Mouse (Mus musculus) hindbrain, embryonic 14.5 days (tissue): ENCODE results near the gene Cdc6. TPM values are rescaled to one million over a fixed set of nuclear protein-coding genes. Genes with fewer than 3 reads are reported as not detected.

Experiments used
- ATAC-seq: fragments of 200-750 bp; cut with Nextera tagmentation; 2 replicates; pipeline ENCODE4 v1.8.0; 2017; ENCODE audit warnings: moderate number of reproducible peaks, mild to moderate bottlenecking, moderate TSS enrichment, moderate library complexity; ENCODE audit not compliant: low FRiP score
- DNase-seq: peaks from one replicate; pipeline ENCODE4 v3.0.0-alpha.2; 2015; ENCODE audit warnings: low spot score
- H3K27ac ChIP-seq: fragments of 300-500 bp; sonication (generic); 2 replicates; pipeline ENCODE4 v1.5.1; 2014; ENCODE audit warnings: mild to moderate bottlenecking, moderate library complexity
- H3K27me3 ChIP-seq: fragments of 300-500 bp; sonication (generic); 2 replicates; pipeline ENCODE4 v1.6.1; 2014; ENCODE audit warnings: mild to moderate bottlenecking, low read length, mixed read lengths; ENCODE audit not compliant: control insufficient read depth, insufficient read depth
- H3K36me3 ChIP-seq: fragments of 300-500 bp; sonication (generic); replicated peaks from 2 replicates; pipeline ENCODE4 v1.6.1; 2014; ENCODE audit not compliant: control insufficient read depth, insufficient read depth
- H3K4me1 ChIP-seq: fragments of 300-500 bp; sonication (generic); replicated peaks from 2 replicates; pipeline ENCODE4 v1.6.1; 2014; ENCODE audit warnings: antibody characterized with exemption, low read length, mixed read lengths; ENCODE audit not compliant: control insufficient read depth, insufficient read depth
- H3K4me2 ChIP-seq: fragments of 300-500 bp; sonication (generic); replicated peaks from 2 replicates; pipeline ENCODE4 v1.6.1; 2014; ENCODE audit warnings: mild to moderate bottlenecking, moderate library complexity
- H3K4me3 ChIP-seq: fragments of 300-500 bp; sonication (generic); replicated peaks from 2 replicates; pipeline ENCODE4 v1.5.1; 2014; ENCODE audit warnings: mild to moderate bottlenecking, low read length
- H3K9ac ChIP-seq: fragments of 300-500 bp; sonication (generic); 2 replicates; pipeline ENCODE4 v1.6.1; 2014
- H3K9me3 ChIP-seq: fragments of 300-500 bp; sonication (generic); 2 replicates; pipeline ENCODE4 v1.6.1; 2016; ENCODE audit warnings: low read length; ENCODE audit not compliant: control insufficient read depth
- WGBS: fragments of 180-500 bp; shearing (Covaris S2); extraction: QIAGEN DNeasy Blood & Tissue Kit; methylation state at CpG from one replicate; pipeline ENCODE4 v1.1.7; 2014; 5-methylcytosine and 5-hydroxymethylcytosine counted together
- polyA plus RNA-seq: library from polyadenylated mRNA; unstranded; fragments of >200 nt; fragmentation: Nextera tagmentation; extraction: Ambion mirVana; gene quantifications from 2 replicates; pipeline ENCODE4 v1.2.1, GENCODE M21; 2014

The Cdc6 gene
- polyA plus RNA-seq, 1 experiment from 2014 or later, result 4.3 TPM

DNA sequence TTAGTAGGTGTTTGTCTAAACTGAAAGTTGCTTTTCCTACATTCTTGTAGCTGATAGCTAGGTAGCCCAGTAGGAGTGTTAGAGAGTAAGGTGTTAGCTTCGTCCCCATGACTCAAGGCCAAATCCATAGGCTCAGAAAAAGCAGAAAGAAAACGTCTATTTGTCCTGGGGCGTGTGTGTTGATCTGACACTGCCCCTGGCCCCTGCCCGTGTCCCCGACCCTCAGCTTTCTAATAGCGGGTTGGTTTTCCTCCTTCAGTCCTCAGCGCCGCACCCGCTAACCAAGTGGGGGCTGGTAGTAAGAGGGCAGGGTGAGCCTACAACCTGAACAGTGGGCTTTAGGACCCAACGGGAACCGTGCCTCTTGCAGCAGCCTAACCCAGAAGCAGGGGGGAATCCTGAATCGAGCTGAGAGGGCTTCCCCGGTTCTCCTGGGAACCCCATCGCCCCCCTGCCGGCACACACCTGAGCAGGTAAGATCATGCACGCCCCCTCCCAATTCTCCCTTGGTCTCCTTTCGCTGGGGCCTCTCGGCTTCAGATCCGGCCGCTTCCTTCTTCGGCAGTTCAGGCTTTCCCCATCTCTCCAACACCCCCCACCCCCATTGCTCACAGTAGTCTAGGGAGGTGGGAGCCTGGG is 20.0 kb downstream of the Cdc6 start, which contains the start of gene Rara:
Gene Rara (plus strand): TSS at position 381 of the 639 bp plus-strand sequence.
- no peak for ATAC-seq
- Histone ChIP-seq H3K4me2 (peak within 1 kb of the TSS; percentile 64), H3K27me3 (no peaks in the 10 kb centered on the region), H3K4me1 (peaks cover 87% of the 10 kb centered on the region), H3K36me3 (no peaks in the 10 kb centered on the region), H3K4me3 (peak within 1 kb of the TSS; percentile 63), H3K9ac (peak within 1 kb of the TSS; percentile 86), H3K27ac (no peak within 1 kb of the TSS), H3K9me3 (no peaks in the 10 kb centered on the region)
- DNase-seq, result no peak
- WGBS, result 7% methylated on average over 20 of the region's 21 CpGs

DNA sequence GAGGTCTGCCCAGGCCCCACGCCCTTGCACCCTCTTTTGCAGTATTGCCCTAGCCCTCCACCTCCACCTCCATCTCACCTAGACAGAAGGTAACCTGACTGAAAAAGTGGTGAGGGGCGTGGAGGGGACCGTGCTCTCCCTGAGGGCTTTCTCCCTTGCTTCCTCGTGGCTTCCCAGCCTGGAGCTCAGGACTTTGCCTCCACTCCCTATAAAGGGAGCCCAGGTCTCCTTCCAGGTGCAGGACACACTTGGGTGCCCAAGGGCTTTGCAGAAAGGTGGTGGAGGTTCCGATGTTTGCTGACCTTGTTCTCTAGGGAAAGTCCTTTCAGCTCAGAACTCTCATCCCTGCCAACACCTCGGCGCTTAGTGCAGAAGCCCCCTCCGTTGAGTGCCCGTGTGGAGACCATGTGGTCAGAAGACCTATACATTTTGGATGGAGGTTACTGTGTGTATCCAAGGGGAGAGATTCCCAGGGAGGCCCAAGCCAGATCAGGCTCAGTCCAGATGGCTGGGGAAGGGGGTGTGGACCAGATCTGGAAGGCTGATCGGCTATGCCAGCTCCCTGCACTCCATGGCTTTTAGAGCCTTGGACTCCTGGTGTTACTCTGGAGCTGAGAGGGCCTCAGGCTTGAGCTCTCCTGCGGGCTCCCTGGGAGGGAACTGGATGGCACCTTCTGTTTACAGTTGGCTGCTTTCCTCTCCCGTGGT is 20.7 kb downstream of the Cdc6 start:
- DNase-seq, result no peak

DNA sequence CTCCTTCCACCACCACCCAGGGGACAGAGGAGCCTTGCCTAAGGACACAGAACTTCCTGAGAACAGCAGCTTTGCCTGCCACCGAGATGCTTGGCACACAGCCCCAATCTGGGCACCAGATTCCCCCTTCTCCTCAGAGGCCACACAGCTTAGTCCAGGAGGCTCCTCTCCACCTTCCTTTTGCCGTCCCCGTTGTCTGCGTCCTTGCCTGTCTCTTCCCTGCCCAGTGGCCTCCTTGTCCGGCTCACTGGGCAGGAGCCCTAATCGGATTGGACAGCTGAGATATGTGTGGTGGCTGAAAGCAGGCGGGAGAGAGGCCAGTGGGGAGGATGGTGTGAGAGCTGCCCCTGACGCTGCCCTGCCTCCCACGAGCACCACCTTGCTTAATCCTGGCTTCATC is 21.9 kb downstream of the Cdc6 start:
- H3K9me3 ChIP-seq, result no peaks in the 10 kb centered on the region
- H3K9ac ChIP-seq, result peak overlapping the region; percentile 86
- no peak for DNase-seq
- no peaks in the 10 kb centered on the region for H3K27me3 ChIP-seq
- H3K4me3 ChIP-seq, result peak overlapping the region; percentile 63
- whole genome bisulfite sequencing, result 4% methylated on average over 9 of the region's 9 CpGs
- H3K4me1 ChIP-seq, result peaks cover 79% of the 10 kb centered on the region
- ATAC-seq, result no peak
- no peaks in the 10 kb centered on the region for H3K36me3 ChIP-seq
- H3K27ac ChIP-seq, result peak overlapping the region; percentile 52
- H3K4me2 ChIP-seq, result peak overlapping the region; percentile 64

More for the DNA sequence above, 20.7 kb downstream of the Cdc6 start:
- H3K4me1 ChIP-seq, result peaks cover 91% of the 10 kb centered on the region
- no peaks in the 10 kb centered on the region for H3K9me3 ChIP-seq
- no peaks in the 10 kb centered on the region for H3K27me3 ChIP-seq
- WGBS, result 12% methylated on average over 12 of the region's 12 CpGs
- H3K4me3 ChIP-seq, result peak overlapping the region; percentile 63
- H3K27ac ChIP-seq, result no peak overlapping the region
- ATAC-seq, result no peak
- H3K4me2 ChIP-seq, result peak overlapping the region; percentile 64
- peak overlapping the region; percentile 86 for H3K9ac ChIP-seq
- H3K36me3 ChIP-seq, result no peaks in the 10 kb centered on the region

DNA sequence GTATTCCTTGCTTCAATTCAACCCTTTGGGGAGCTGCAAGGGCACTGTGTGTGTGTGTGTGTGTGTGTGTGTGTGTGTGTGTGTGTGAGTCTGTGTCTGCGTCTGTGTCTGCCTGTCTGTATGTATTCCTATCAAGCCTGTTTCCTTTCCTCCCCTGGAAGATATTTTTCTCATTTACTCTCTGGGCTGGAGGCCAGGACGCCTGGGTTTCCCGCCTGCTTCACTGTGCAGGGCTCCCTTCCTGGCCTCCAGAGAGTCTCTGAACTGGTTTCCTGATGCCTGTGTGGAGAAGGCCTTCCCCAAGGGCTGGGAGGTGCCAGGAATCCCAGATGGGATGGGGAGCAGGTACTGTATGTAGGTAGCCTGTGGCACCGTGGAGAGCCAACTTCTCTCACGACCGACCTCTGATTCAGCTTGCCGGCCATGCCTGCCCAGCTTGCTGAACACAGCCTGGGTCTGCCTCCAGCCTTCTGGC is 22.6 kb downstream of the Cdc6 start:
- H3K36me3 ChIP-seq, result no peaks in the 10 kb centered on the region
- peak overlapping the region; percentile 86 for H3K9ac ChIP-seq
- no peaks in the 10 kb centered on the region for H3K27me3 ChIP-seq
- no peaks in the 10 kb centered on the region for H3K9me3 ChIP-seq
- DNase-seq (no peak), ATAC-seq (no peak)
- peak overlapping the region; percentile 52; the same call in 1 of the 2 replicates for H3K27ac ChIP-seq
- H3K4me3 ChIP-seq, result no peak overlapping the region
- peaks cover 73% of the 10 kb centered on the region for H3K4me1 ChIP-seq
- peak overlapping the region; percentile 64 for H3K4me2 ChIP-seq
- 50% methylated on average over 7 of the region's 7 CpGs for WGBS

DNA sequence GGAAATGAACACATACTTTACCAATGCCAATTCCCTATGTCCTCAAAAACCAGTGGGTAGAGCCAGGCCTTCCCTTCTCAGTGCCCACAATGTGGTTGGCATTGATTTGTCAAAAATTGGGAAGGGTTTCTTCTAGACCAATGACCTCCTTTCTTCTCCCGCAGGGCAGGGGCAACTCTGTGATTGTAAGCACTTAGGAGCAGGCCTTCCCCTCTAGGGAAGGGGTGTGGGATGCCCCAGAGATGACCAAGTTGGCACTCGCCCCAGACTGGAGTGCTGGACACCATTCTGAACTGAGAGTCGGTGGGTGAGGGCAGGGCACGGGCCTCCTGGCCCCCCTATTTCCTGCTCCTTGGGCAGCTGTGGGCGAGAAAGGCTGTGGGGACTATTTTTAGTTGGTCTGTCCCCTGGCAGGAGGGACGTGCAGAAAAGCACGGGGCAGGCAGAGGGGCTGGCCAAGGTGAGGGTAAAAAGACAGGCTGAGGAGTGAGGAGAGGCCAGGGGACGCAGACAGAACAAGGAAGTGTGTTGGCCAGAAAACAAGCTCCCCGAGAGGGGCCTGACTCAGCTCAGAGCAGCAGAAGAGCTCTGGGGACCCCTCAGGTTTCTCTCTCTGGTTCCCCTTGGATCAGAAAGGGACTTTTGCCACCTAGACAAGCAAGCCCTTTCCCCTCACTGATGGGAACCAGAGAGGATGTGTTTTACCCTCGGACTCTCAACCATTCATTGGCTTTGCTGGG is 23.3 kb downstream of the Cdc6 start:
- 39% methylated on average over 10 of the region's 10 CpGs for WGBS
- no peaks in the 10 kb centered on the region for H3K9me3 ChIP-seq
- no peaks in the 10 kb centered on the region for H3K27me3 ChIP-seq
- peaks cover 66% of the 10 kb centered on the region for H3K4me1 ChIP-seq
- no peaks in the 10 kb centered on the region for H3K36me3 ChIP-seq
- H3K27ac ChIP-seq, result peak overlapping the region; percentile 18; the same call in 1 of the 2 replicates
- H3K9ac ChIP-seq, result no peak overlapping the region
- ATAC-seq (no peak), DNase-seq (no peak)
- H3K4me2 ChIP-seq, result peak overlapping the region; percentile 64; the same call in 1 of the 2 replicates
- H3K4me3 ChIP-seq, result no peak overlapping the region

DNA sequence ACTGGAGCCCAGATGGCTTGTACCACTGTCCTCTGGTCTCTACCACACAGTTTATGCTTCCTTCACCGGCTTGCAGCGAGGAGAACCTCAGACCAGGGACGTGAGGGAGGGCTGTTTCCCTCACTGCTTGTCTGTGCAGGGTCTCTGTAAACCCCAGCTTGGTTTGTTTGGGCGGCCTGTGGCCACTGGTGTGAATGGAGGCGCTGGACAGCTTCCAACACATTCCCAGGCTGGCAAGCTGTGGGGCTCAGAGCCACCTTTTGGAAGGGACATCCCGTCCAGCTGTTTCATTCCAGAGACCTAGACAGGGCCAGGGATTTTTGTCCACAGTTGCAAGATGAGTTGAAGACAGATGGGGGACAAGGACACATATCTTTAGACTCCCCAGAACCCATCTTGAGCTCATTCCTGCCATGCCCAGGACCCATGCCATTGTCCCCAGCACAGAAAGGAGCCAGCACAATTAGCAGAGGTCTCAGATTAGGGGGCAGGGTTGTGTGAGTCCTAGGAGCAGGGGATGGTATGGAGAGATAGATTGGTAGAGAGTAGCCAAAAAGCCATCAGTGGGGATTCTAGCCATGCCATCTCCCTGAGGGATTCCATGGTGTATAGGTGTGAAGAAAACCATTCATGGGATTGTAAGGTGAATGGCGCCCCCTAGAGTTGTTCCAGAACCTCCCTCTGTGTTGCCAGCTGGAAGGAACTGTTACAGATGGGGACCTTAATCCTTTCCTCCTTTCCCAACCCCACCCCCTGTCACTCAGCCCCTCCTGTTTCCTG is 24.1 kb downstream of the Cdc6 start:
- H3K27me3 ChIP-seq, result no peaks in the 10 kb centered on the region
- H3K36me3 ChIP-seq, result no peaks in the 10 kb centered on the region
- 26% methylated on average over 7 of the region's 7 CpGs for WGBS
- DNase-seq (no peak), ATAC-seq (no peak)
- peak overlapping the region; percentile 18; the same call in 1 of the 2 replicates for H3K27ac ChIP-seq
- H3K4me3 ChIP-seq, result no peak overlapping the region
- H3K4me1 ChIP-seq, result peaks cover 67% of the 10 kb centered on the region
- 0 out of 2 replicates have a peak overlapping the region, but pooled peaks have one; percentile 8 for H3K4me2 ChIP-seq
- H3K9ac ChIP-seq, result no peak overlapping the region
- H3K9me3 ChIP-seq, result no peaks in the 10 kb centered on the region

DNA sequence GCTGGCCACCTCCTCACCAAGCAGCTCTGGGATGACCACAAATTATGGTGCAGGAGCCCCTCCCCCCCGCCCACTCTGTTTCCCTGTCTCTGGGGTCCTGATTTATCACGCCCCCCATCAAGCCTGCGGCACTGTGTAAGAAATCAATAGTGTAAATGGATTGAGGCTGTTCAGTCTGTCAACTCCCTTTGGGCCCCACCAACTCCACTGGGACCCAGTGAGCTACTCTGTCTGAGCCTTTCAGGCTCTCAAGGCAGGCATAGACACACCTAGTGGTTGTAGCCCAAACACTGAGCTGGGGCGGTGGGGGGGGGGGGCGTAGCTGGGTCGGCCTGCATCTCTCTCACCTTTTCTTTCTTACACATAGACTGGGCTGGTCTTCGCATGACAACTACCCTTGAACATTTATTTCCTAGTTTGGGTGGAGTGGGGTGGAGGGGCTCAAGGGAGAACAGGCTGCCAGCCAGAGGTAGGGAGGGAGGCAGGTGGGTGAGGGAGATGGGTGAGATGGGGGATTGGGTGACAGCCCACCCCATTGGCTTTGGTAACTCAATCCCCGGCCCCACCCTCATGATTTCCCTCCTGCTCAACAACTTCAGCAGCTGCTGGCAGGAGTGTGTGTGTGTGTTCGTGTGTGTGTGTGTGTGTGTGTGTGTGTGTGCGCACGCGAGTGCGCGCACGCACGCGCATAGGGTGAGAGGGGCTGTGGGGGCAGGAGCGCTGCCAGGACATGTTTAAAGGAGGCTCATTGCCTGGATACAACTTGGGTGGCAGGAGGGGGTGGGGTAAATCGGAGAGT is 24.9 kb downstream of the Cdc6 start:
- H3K4me1 ChIP-seq, result peaks cover 69% of the 10 kb centered on the region
- no peak overlapping the region for H3K4me3 ChIP-seq
- no peaks in the 10 kb centered on the region for H3K36me3 ChIP-seq
- H3K27ac ChIP-seq, result 0 out of 2 replicates have a peak overlapping the region, but pooled peaks have one; percentile 18
- no peak for DNase-seq
- no peak for ATAC-seq
- H3K27me3 ChIP-seq, result no peaks in the 10 kb centered on the region
- 26% methylated on average over 19 of the region's 19 CpGs for WGBS
- H3K9me3 ChIP-seq, result no peaks in the 10 kb centered on the region
- 0 out of 2 replicates have a peak overlapping the region, but pooled peaks have one; percentile 4 for H3K4me2 ChIP-seq
- no peak overlapping the region for H3K9ac ChIP-seq

DNA sequence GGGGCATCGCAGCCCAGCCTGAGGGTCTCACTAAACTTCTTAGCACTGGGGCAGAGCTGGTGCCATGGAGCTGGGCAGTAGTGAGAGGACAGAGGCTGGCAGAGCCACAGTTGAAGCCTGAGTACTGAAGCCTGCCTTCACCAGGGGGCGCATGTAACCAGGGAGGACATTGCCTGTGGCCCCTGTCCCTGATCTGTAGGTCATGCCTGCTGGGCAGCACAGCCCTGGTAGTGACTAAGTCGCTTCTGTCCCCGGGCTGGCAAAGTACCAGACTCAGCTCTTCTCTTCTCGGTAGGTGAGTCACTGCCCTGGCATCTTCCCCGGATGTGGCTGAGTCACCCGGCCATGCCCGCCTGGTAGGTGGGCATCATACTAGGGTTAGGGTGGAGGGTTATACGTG is 25.6 kb downstream of the Cdc6 start:
- ATAC-seq (no peak), DNase-seq (no peak)
- Histone ChIP-seq H3K9ac (no peak overlapping the region), H3K27me3 (no peaks in the 10 kb centered on the region), H3K36me3 (no peaks in the 10 kb centered on the region), H3K4me3 (no peak overlapping the region), H3K27ac (no peak overlapping the region), H3K4me2 (no peak overlapping the region), H3K9me3 (no peaks in the 10 kb centered on the region), H3K4me1 (peaks cover 67% of the 10 kb centered on the region)
- 45% methylated on average over 9 of the region's 9 CpGs for WGBS
